Mouse (Mus musculus) lung, postnatal 0 days (tissue): Measurements from ENCODE around the gene Ubl5.

Experiments
- CTCF ChIP-seq: IDR thresholded peaks from 2 replicates; pipeline ENCODE4 v1.5.1; 2016; ENCODE audit warnings: antibody characterized with exemption, mild to moderate bottlenecking
- EP300 ChIP-seq: IDR thresholded peaks from 2 replicates; pipeline ENCODE4 v1.6.1; 2016; ENCODE audit warnings: antibody characterized with exemption, mild to moderate bottlenecking, control low read depth

- TF ChIP-seq CTCF = no peak
- no peak for TF ChIP-seq EP300
Measured at GRCm38 (mm10) chr9:20607100-20607974, 35.3 kb upstream of the Ubl5 start.
